Mouse (Mus musculus): ENCODE measurements around the gene Zmiz1.

GRCm38 (mm10) chr14:25619066-25619762 lies 160.2 kb downstream of the Zmiz1 start:
- no peak for TF ChIP-seq MYOD1 (IDR thresholded peaks at IDR 0.05; ENCODE audit: control insufficient read depth, insufficient read length, low read depth)
- no peak for TF ChIP-seq CTCF (IDR thresholded peaks at IDR 0.05; ENCODE audit: control insufficient read depth, insufficient read depth, insufficient read length)
- TF ChIP-seq MAX (IDR thresholded peaks at IDR 0.05) = no peak
- no peak for TF ChIP-seq USF1 (IDR thresholded peaks at IDR 0.05; ENCODE audit: low read depth)

All from C2C12 (cell line).